ENCODE assay signal across 19 mouse cellular contexts in genomic region chr1:19605506-19605905, GRCm38 (mm10).
"Had no signal": no experiment of that assay in that cellular context is flagged by ENCODE, and none has a peak within 500 bp of the region (broad histone marks: within the 10 kb centered on the region; RNA-seq: fewer than 3 reads in every experiment).

No protein-coding gene starts in this region.

- H3K4me2 ChIP-seq: lung, embryonic 14.5 days; midbrain, embryonic 12.5 days; neural tube, embryonic 13.5 days; neural tube, embryonic 15.5 days had no signal

- H3K27ac ChIP-seq: midbrain, embryonic 10.5 days; midbrain, embryonic 12.5 days; neural tube, embryonic 13.5 days; neural tube, embryonic 15.5 days had no signal

- H3K9me3 ChIP-seq: midbrain, embryonic 10.5 days; midbrain, embryonic 12.5 days; neural tube, embryonic 13.5 days; neural tube, embryonic 15.5 days had no signal

- H3K4me1 ChIP-seq: midbrain, embryonic 10.5 days; midbrain, embryonic 12.5 days; neural tube, embryonic 13.5 days; neural tube, embryonic 15.5 days had no signal

- H3K4me3 ChIP-seq: midbrain, embryonic 10.5 days; midbrain, embryonic 12.5 days; myocyte; neural tube, embryonic 13.5 days; neural tube, embryonic 15.5 days had no signal

- H3K36me3 ChIP-seq: midbrain, embryonic 10.5 days; midbrain, embryonic 12.5 days; neural tube, embryonic 13.5 days; neural tube, embryonic 15.5 days had no signal

- H3K9ac ChIP-seq: lung, embryonic 14.5 days; midbrain, embryonic 12.5 days; neural tube, embryonic 13.5 days; neural tube, embryonic 15.5 days had no signal

- ATAC-seq: midbrain, embryonic 16.5 days had no signal

- H3K27me3 ChIP-seq: midbrain, embryonic 12.5 days; neural tube, embryonic 13.5 days; neural tube, embryonic 15.5 days had no signal

- DNase-seq: lung, adult 18-20 months; lung, embryonic 14.5 days; lung, postnatal 10 days; lung, postnatal 4 days; midbrain, embryonic 14.5 days; retina, postnatal 1 day; right cerebral cortex, adult 18-20 months; right cerebral cortex, postnatal 25 days; right cerebral cortex, postnatal 4 days; spleen, adult 18-20 months; thymus, adult 18-20 months; thymus, postnatal 14 days; thymus, postnatal 36 days had no signal
